ENCODE assay signal across 9 mouse cellular contexts in genomic region chr10:77677562-77677961, GRCm38 (mm10). TPM values are rescaled to one million over a fixed set of nuclear protein-coding genes. Genes with fewer than 3 reads are reported as not detected.
DNase-seq lines count a peak whose midpoint lies in the region; ATAC-seq lines count a peak whose summit lies in the region.
"Had no signal": no experiment of that assay in that cellular context is flagged by ENCODE, and none has a peak within 500 bp of the region (broad histone marks: within the 10 kb centered on the region; RNA-seq: fewer than 3 reads in every experiment).

No protein-coding gene starts in this region.

- H3K36me3 ChIP-seq in kidney, embryonic 16.5 days (ENCODE audit: insufficient read depth, low read length) = no peaks in the 10 kb centered on the region
- H3K36me3 ChIP-seq in embryonic facial prominence, embryonic 11.5 days (replicated peaks; ENCODE audit: control insufficient read depth, insufficient read depth, low read depth, low read length) = no peaks in the 10 kb centered on the region
- no peaks in the 10 kb centered on the region for H3K36me3 ChIP-seq in limb, embryonic 10.5 days

- peaks cover 29% of the 10 kb centered on the region for H3K27me3 ChIP-seq in kidney, embryonic 16.5 days (ENCODE audit: insufficient read depth, low read length)
- H3K27me3 ChIP-seq in embryonic facial prominence, embryonic 11.5 days (ENCODE audit: control insufficient read depth, insufficient read depth, low read length) = peaks cover 15% of the 10 kb centered on the region
- H3K27me3 ChIP-seq in limb, embryonic 10.5 days (ENCODE audit: low read depth, poor library complexity, severe bottlenecking) = peaks cover 53% of the 10 kb centered on the region

- H3K4me2 ChIP-seq in kidney, embryonic 16.5 days (replicated peaks; ENCODE audit: low read depth, low read length) = peak overlapping the region; percentile 50
- H3K4me2 ChIP-seq in embryonic facial prominence, embryonic 11.5 days (ENCODE audit: low read depth, low read length) = peak overlapping the region; percentile 80

- peaks cover 8% of the 10 kb centered on the region for H3K4me1 ChIP-seq in kidney, embryonic 16.5 days (ENCODE audit: insufficient read depth, low read length)
- no peaks in the 10 kb centered on the region; the same call in 1 of the 2 replicates for H3K4me1 ChIP-seq in embryonic facial prominence, embryonic 11.5 days (ENCODE audit: control insufficient read depth, insufficient read depth, low read length)
- peaks cover 47% of the 10 kb centered on the region for H3K4me1 ChIP-seq in limb, embryonic 10.5 days

- no peak for ATAC-seq in kidney, embryonic 16.5 days (ENCODE audit: low FRiP score, low TSS enrichment)
- peak; percentile 61; the same call in 1 of the 2 replicates for ATAC-seq in embryonic facial prominence, embryonic 11.5 days (replicated peaks; ENCODE audit: insufficient number of reproducible peaks, low FRiP score, low TSS enrichment, low read depth)

- WGBS in kidney, embryonic 16.5 days = under 1% methylated on average over 35 of the region's 35 CpGs
- under 1% methylated on average over 35 of the region's 35 CpGs for WGBS in embryonic facial prominence, embryonic 11.5 days
- WGBS in limb, embryonic 10.5 days = under 1% methylated on average over 35 of the region's 35 CpGs

- no peaks in the 10 kb centered on the region for H3K9me3 ChIP-seq in kidney, embryonic 16.5 days (ENCODE audit: low read length)
- no peaks in the 10 kb centered on the region for H3K9me3 ChIP-seq in embryonic facial prominence, embryonic 11.5 days (replicated peaks; ENCODE audit: control insufficient read depth, low read length)
- H3K9me3 ChIP-seq in limb, embryonic 10.5 days (replicated peaks) = no peaks in the 10 kb centered on the region

- 0 out of 2 replicates have a peak overlapping the region, but pooled peaks have one; percentile 3 for H3K9ac ChIP-seq in kidney, embryonic 16.5 days (replicated peaks; ENCODE audit: low read length)
- H3K9ac ChIP-seq in embryonic facial prominence, embryonic 11.5 days (replicated peaks; ENCODE audit: low read length) = peak overlapping the region; percentile 37; the same call in 1 of the 2 replicates

- peak overlapping the region; percentile 38 for H3K4me3 ChIP-seq in kidney, embryonic 16.5 days (ENCODE audit: low read length)
- peak overlapping the region; percentile 34 for H3K4me3 ChIP-seq in embryonic facial prominence, embryonic 11.5 days (ENCODE audit: low read depth, low read length)
- peak overlapping the region; percentile 54 for H3K4me3 ChIP-seq in limb, embryonic 10.5 days

- DNase-seq in kidney, adult 8-10 months = no peak
- peak; percentile 63 for DNase-seq in embryonic facial prominence, embryonic 11.5 days (ENCODE audit: low spot score)
- peak; percentile 68 for DNase-seq in limb, embryonic 10.5 days (ENCODE audit: low spot score)
- peak; percentile 57 for DNase-seq in retina, embryonic 14.5 days (ENCODE audit: low spot score)
- no peak for DNase-seq in testis, postnatal 10 days (ENCODE audit: low spot score)
- no peak for DNase-seq in layer of hippocampus, adult 8-10 months (ENCODE audit: low spot score in 2 of 2)
- DNase-seq in left cerebral cortex, adult 9 months (ENCODE audit: low spot score in 2 of 2) = no peak
- DNase-seq: gastrocnemius, postnatal 14 days had no signal

- H3K27ac ChIP-seq in kidney, embryonic 16.5 days (ENCODE audit: low read length) = no peak overlapping the region
- no peak overlapping the region for H3K27ac ChIP-seq in embryonic facial prominence, embryonic 11.5 days (replicated peaks; ENCODE audit: low read depth, low read length)
- H3K27ac ChIP-seq in limb, embryonic 10.5 days = peak overlapping the region; percentile 78

RNA-seq across cellular contexts. Expression of gene Tspear, which starts 8.8 kb away (rescaled TPM):
- polyA plus RNA-seq in kidney, embryonic 16.5 days (2015; fragmentation: Nextera tagmentation; extraction: Ambion mirVana) = 0.26 and 0.71 TPM in 2 replicates
- polyA plus RNA-seq in embryonic facial prominence, embryonic 11.5 days (2014; fragmentation: Nextera tagmentation; extraction: Ambion mirVana) = 0.39 and 0.64 TPM in 2 replicates
- 0.59 and 0.74 TPM in 2 replicates for polyA plus RNA-seq in limb, embryonic 10.5 days (2016; fragmentation: Nextera tagmentation; extraction: Ambion mirVana)
- not detected for total RNA-seq in layer of hippocampus, adult 8-10 months (2022)
- total RNA-seq: gastrocnemius, postnatal 14 days had no signal

RNA-seq across cellular contexts. Expression of gene Gm19402, which starts 13.0 kb away (rescaled TPM):
- polyA plus RNA-seq in kidney, embryonic 16.5 days (2015; fragmentation: Nextera tagmentation; extraction: Ambion mirVana) = not detected in 2 replicates
- not detected in 2 replicates for polyA plus RNA-seq in embryonic facial prominence, embryonic 11.5 days (2014; fragmentation: Nextera tagmentation; extraction: Ambion mirVana)
- not detected in 2 replicates for polyA plus RNA-seq in limb, embryonic 10.5 days (2016; fragmentation: Nextera tagmentation; extraction: Ambion mirVana)
- total RNA-seq in layer of hippocampus, adult 8-10 months (2022) = not detected
- total RNA-seq: gastrocnemius, postnatal 14 days had no signal

RNA-seq across cellular contexts. Expression of gene Gm9508, which starts 19.5 kb away (rescaled TPM):
- polyA plus RNA-seq in kidney, embryonic 16.5 days (2015; fragmentation: Nextera tagmentation; extraction: Ambion mirVana) = not detected in 2 replicates
- not detected in 2 replicates for polyA plus RNA-seq in embryonic facial prominence, embryonic 11.5 days (2014; fragmentation: Nextera tagmentation; extraction: Ambion mirVana)
- not detected in 2 replicates for polyA plus RNA-seq in limb, embryonic 10.5 days (2016; fragmentation: Nextera tagmentation; extraction: Ambion mirVana)
- not detected for total RNA-seq in layer of hippocampus, adult 8-10 months (2022)
- total RNA-seq: gastrocnemius, postnatal 14 days had no signal

RNA-seq across cellular contexts. Expression of gene Gm10272, which starts 28.9 kb away (rescaled TPM):
- not detected in 2 replicates for polyA plus RNA-seq in kidney, embryonic 16.5 days (2015; fragmentation: Nextera tagmentation; extraction: Ambion mirVana)
- polyA plus RNA-seq in embryonic facial prominence, embryonic 11.5 days (2014; fragmentation: Nextera tagmentation; extraction: Ambion mirVana) = not detected in 2 replicates
- not detected in 2 replicates for polyA plus RNA-seq in limb, embryonic 10.5 days (2016; fragmentation: Nextera tagmentation; extraction: Ambion mirVana)
- total RNA-seq in layer of hippocampus, adult 8-10 months (2022) = not detected
- total RNA-seq: gastrocnemius, postnatal 14 days had no signal

RNA-seq across cellular contexts. Expression of gene Gm10024, which starts 33.7 kb away (rescaled TPM):
- not detected in 2 replicates for polyA plus RNA-seq in kidney, embryonic 16.5 days (2015; fragmentation: Nextera tagmentation; extraction: Ambion mirVana)
- polyA plus RNA-seq in embryonic facial prominence, embryonic 11.5 days (2014; fragmentation: Nextera tagmentation; extraction: Ambion mirVana) = not detected in 2 replicates
- polyA plus RNA-seq in limb, embryonic 10.5 days (2016; fragmentation: Nextera tagmentation; extraction: Ambion mirVana) = not detected in 2 replicates
- not detected for total RNA-seq in layer of hippocampus, adult 8-10 months (2022)
- total RNA-seq: gastrocnemius, postnatal 14 days had no signal

Comparison
In these comparisons a context has a peak if more than half of its experiments do, and no peak if none do; other contexts are left out.
1. DNase-seq: peak in embryonic facial prominence, embryonic 11.5 days (single experiment), limb, embryonic 10.5 days (single experiment) and retina, embryonic 14.5 days (single experiment); none in kidney, adult 8-10 months (0 of 2), testis, postnatal 10 days (single experiment), layer of hippocampus, adult 8-10 months (0 of 2) and left cerebral cortex, adult 9 months (0 of 2).
2. Peak in every context shown above with its lines, with median percentiles within 50 percentile points of each other: H3K4me3 ChIP-seq.